8 mouse cellular contexts compared by ENCODE assay signal in genomic region chr1:52952551-52953397, GRCm38 (mm10).
DNase-seq lines count a peak whose midpoint lies in the region; ATAC-seq and TF ChIP-seq lines count a peak whose summit lies in the region.

No protein-coding gene starts in this region.

- intact Hi-C loops in left cerebral cortex, postnatal 4 days (cut with DNase I), result loop anchor here (5.0 kb wide), 1 partner anchor 80 kb away; no protein-coding TSS in a partner anchor

- no peak overlapping the region for H3K27ac ChIP-seq in lung, embryonic 14.5 days (ENCODE audit: low read depth)
- no peak overlapping the region for H3K27ac ChIP-seq in neural tube, embryonic 13.5 days (replicated peaks)

- peak overlapping the region; percentile 57 for H3K4me3 ChIP-seq in lung, embryonic 14.5 days (ENCODE audit: low read depth, low read length)
- H3K4me3 ChIP-seq in neural tube, embryonic 13.5 days, result peak overlapping the region; percentile 58

- ATAC-seq in granulocyte monocyte progenitor cell, adult 5-6 weeks (replicated peaks; ENCODE audit: poor library complexity, severe bottlenecking), result peak; percentile 60
- peak; percentile 76 for ATAC-seq in lung, embryonic 14.5 days (ENCODE audit: insufficient read depth)
- ATAC-seq in neural tube, embryonic 13.5 days (ENCODE audit: low read depth), result peak; percentile 78

- H3K36me3 ChIP-seq in lung, embryonic 14.5 days (ENCODE audit: insufficient read depth), result no peaks in the 10 kb centered on the region
- no peaks in the 10 kb centered on the region for H3K36me3 ChIP-seq in neural tube, embryonic 13.5 days

- peaks cover 6% of the 10 kb centered on the region; the same call in 1 of the 2 replicates for H3K27me3 ChIP-seq in lung, embryonic 14.5 days (ENCODE audit: insufficient read depth, low read length)
- H3K27me3 ChIP-seq in neural tube, embryonic 13.5 days, result 0 out of 2 replicates have a peak, but pooled peaks cover 3% of the 10 kb centered on the region

- TF ChIP-seq CTCF in lung, embryonic 14.5 days (IDR thresholded peaks at IDR 0.05; ENCODE audit: low read depth), result no peak

- DNase-seq in left cerebral cortex, postnatal 4 days, result peak; percentile 16
- DNase-seq in left cerebral cortex, adult 11 months (ENCODE audit: low spot score), result no peak
- peak; percentile 77 for DNase-seq in cerebellum, adult 9-10 months
- DNase-seq in kidney, adult 8-10 months, result peak; percentile 15 to 28
- DNase-seq in lung, embryonic 14.5 days, result peak; percentile 52
- peak; percentile 50 to 68 for DNase-seq in urinary bladder, postnatal 36 days (ENCODE audit: low spot score in 2 of 2)

- H3K9me3 ChIP-seq in lung, embryonic 14.5 days (ENCODE audit: low read depth, low read length), result no peaks in the 10 kb centered on the region
- no peaks in the 10 kb centered on the region for H3K9me3 ChIP-seq in neural tube, embryonic 13.5 days

- WGBS in lung, embryonic 14.5 days, result 1% methylated on average over 44 of the region's 47 CpGs
- WGBS in neural tube, embryonic 13.5 days, result under 1% methylated on average over 47 of the region's 47 CpGs

- H3K4me1 ChIP-seq in lung, embryonic 14.5 days (ENCODE audit: insufficient read depth), result peaks cover 9% of the 10 kb centered on the region; the same call in 1 of the 2 replicates
- H3K4me1 ChIP-seq in neural tube, embryonic 13.5 days (replicated peaks), result peaks cover 19% of the 10 kb centered on the region

- peak overlapping the region; percentile 65 for H3K9ac ChIP-seq in lung, embryonic 14.5 days
- peak overlapping the region; percentile 71 for H3K9ac ChIP-seq in neural tube, embryonic 13.5 days

- peak overlapping the region; percentile 98 for H3K4me2 ChIP-seq in lung, embryonic 14.5 days
- H3K4me2 ChIP-seq in neural tube, embryonic 13.5 days, result peak overlapping the region; percentile 97
